Mouse (Mus musculus): Measurements from ENCODE around the gene St14.
A peak's percentile ranks its signal among the peaks of the same experiment; 100 is the strongest.

- no peak for TF ChIP-seq CTCF (IDR thresholded peaks at IDR 0.05)
- TF ChIP-seq EP300 (IDR thresholded peaks at IDR 0.05) = peak; percentile 27; the same call in 1 of the 2 replicates
These were observed 11.6 kb downstream of the St14 start for GRCm38 (mm10) chr9:31119882-31120532.
